Mouse (Mus musculus): ENCODE results near the gene Gm45337. TPM values are rescaled to one million over a fixed set of nuclear protein-coding genes. Genes with fewer than 3 reads are reported as not detected.
"Not testable (repeated sequence)": the region's sequence is repeated elsewhere in the genome, so short reads cannot be mapped to it uniquely, and the experiment has no call there.

The Gm45337 gene
- polyA plus RNA-seq (2012; rRNA removed): not detected in 2 replicates

GRCm38 (mm10) chr7:142144507-142144906 is at the start of gene Gm45337:
Gm45337 (minus strand) TSS chr7:142144607.
- DNase-seq (ENCODE audit: low read depth, low spot score): no peak
- WGBS: 86% methylated on average over 1 of the region's 1 CpGs

- WGBS: 8% methylated on average over 2 of the region's 2 CpGs
- no peak for DNase-seq (ENCODE audit: low read depth, low spot score)
Observed at GRCm38 (mm10) chr7:142190289-142190688, 45.9 kb upstream of the Gm45337 start, which contains the start of gene Gm10153. Gm10153 (minus strand) TSS chr7:142190389.

GRCm38 (mm10) chr7:142188156-142188555 is 43.7 kb upstream of the Gm45337 start:
- 54% methylated on average over 2 of the region's 2 CpGs for WGBS
- no peak for DNase-seq (ENCODE audit: low read depth, low spot score)

GRCm38 (mm10) chr7:142181021-142181420 is 36.6 kb upstream of the Gm45337 start:
- 46% methylated on average over 1 of the region's 1 CpGs for WGBS
- no peak for DNase-seq (ENCODE audit: low read depth, low spot score)

- DNase-seq (ENCODE audit: low read depth, low spot score): no peak
- WGBS: 71% methylated on average over 1 of the region's 1 CpGs
Observed at GRCm38 (mm10) chr7:142178685-142179084, 34.3 kb upstream of the Gm45337 start.

- not testable (repeated sequence) for DNase-seq (ENCODE audit: low read depth, low spot score)
Observed at GRCm38 (mm10) chr7:142175905-142176304, 31.5 kb upstream of the Gm45337 start, which contains the start of gene Krtap5-2. Krtap5-2 (minus strand) TSS chr7:142176005.

GRCm38 (mm10) chr7:142169836-142170235 is 25.4 kb upstream of the Gm45337 start:
- no peak for DNase-seq (ENCODE audit: low read depth, low spot score)
- WGBS: 55% methylated on average over 3 of the region's 3 CpGs

GRCm38 (mm10) chr7:142165639-142166038 is 21.2 kb upstream of the Gm45337 start, which contains the start of gene Gm4553:
Gm4553 (minus strand) TSS chr7:142165739.
- DNase-seq (ENCODE audit: low read depth, low spot score): not testable (repeated sequence)

GRCm38 (mm10) chr7:142159366-142159765 is 15.0 kb upstream of the Gm45337 start:
- no peak for DNase-seq (ENCODE audit: low read depth, low spot score)
- 94% methylated on average over 3 of the region's 3 CpGs for WGBS

- 11% methylated on average over 2 of the region's 2 CpGs for WGBS
- DNase-seq (ENCODE audit: low read depth, low spot score): not testable (repeated sequence)
Observed at GRCm38 (mm10) chr7:142157013-142157412, 12.6 kb upstream of the Gm45337 start, which contains the start of gene Gm29735. Gm29735 (minus strand) TSS chr7:142157113.

- 11% methylated on average over 1 of the region's 1 CpGs for WGBS
- peak; percentile 33 for DNase-seq (ENCODE audit: low read depth, low spot score)
Observed at GRCm38 (mm10) chr7:142155308-142155707, 10.9 kb upstream of the Gm45337 start.

- WGBS: 69% methylated on average over 4 of the region's 4 CpGs
Observed at GRCm38 (mm10) chr7:142152191-142152590, 7.8 kb upstream of the Gm45337 start.

GRCm38 (mm10) chr7:142148633-142149032 is 4.2 kb upstream of the Gm45337 start:
- DNase-seq (ENCODE audit: low read depth, low spot score): no peak

More at GRCm38 (mm10) chr7:142152191-142152590, 7.8 kb upstream of the Gm45337 start:
- DNase-seq (ENCODE audit: low read depth, low spot score): no peak

- 0% methylated on average over 1 of the region's 1 CpGs for WGBS
- DNase-seq (ENCODE audit: low read depth, low spot score): peak; percentile 51
Observed at GRCm38 (mm10) chr7:142146033-142146432, 1.6 kb upstream of the Gm45337 start.

- WGBS: 52% methylated on average over 4 of the region's 4 CpGs
- no peak for DNase-seq (ENCODE audit: low read depth, low spot score)
Observed at GRCm38 (mm10) chr7:142145413-142145940, 1.1 kb upstream of the Gm45337 start.

GRCm38 (mm10) chr7:142143506-142144010 is 849 bp downstream of the Gm45337 start:
- 13% methylated on average over 1 of the region's 1 CpGs for WGBS
- not testable (repeated sequence) for DNase-seq (ENCODE audit: low read depth, low spot score)

- no peak for DNase-seq (ENCODE audit: low read depth, low spot score)
- WGBS: 2% methylated on average over 1 of the region's 1 CpGs
Observed at GRCm38 (mm10) chr7:142140696-142141095, 3.7 kb downstream of the Gm45337 start.

- 14% methylated on average over 2 of the region's 2 CpGs for WGBS
- DNase-seq (ENCODE audit: low read depth, low spot score): not testable (repeated sequence)
Observed at GRCm38 (mm10) chr7:142135934-142136333, 8.5 kb downstream of the Gm45337 start, which contains the start of gene Gm39115. Gm39115 (minus strand) TSS chr7:142136034.

- DNase-seq (ENCODE audit: low read depth, low spot score): no peak
- 44% methylated on average over 4 of the region's 4 CpGs for WGBS
Observed at GRCm38 (mm10) chr7:142134206-142134995, 10.0 kb downstream of the Gm45337 start.

- WGBS: 62% methylated on average over 4 of the region's 4 CpGs
- DNase-seq (ENCODE audit: low read depth, low spot score): no peak
Observed at GRCm38 (mm10) chr7:142128843-142129242, 15.6 kb downstream of the Gm45337 start.

GRCm38 (mm10) chr7:142120629-142121028 is 23.8 kb downstream of the Gm45337 start, which contains the start of gene Gm45618:
Gm45618 (minus strand) TSS chr7:142120729.
- 44% methylated on average over 1 of the region's 1 CpGs for WGBS

More at GRCm38 (mm10) chr7:142120629-142121028, 23.8 kb downstream of the Gm45337 start, which contains the start of gene Gm45618:
- DNase-seq (ENCODE audit: low read depth, low spot score): not testable (repeated sequence)
